Mouse (Mus musculus) adipocyte (in vitro differentiated cells): ENCODE results near the gene Nlrp6.
"Not testable (repeated sequence)": the region's sequence is repeated elsewhere in the genome, so short reads cannot be mapped to it uniquely, and the experiment has no call there.

Source experiments
- DNase-seq: peaks from one replicate; pipeline ENCODE4 v3.0.0-alpha.2; 2016; ENCODE audit warnings: low spot score

Nlrp6 gene

GRCm38 (mm10) chr7:140920418-140921029 lies at the start of gene Nlrp6:
Gene Nlrp6 (plus strand): TSS chr7:140920902.
- no peak for DNase-seq

GRCm38 (mm10) chr7:140874224-140874623 lies 46.5 kb upstream of the Nlrp6 start:
- DNase-seq, result no peak

GRCm38 (mm10) chr7:140877364-140877763 lies 43.3 kb upstream of the Nlrp6 start:
- DNase-seq, result no peak

GRCm38 (mm10) chr7:140879355-140879754 lies 41.3 kb upstream of the Nlrp6 start:
- no peak for DNase-seq

- DNase-seq, result no peak
Measured at GRCm38 (mm10) chr7:140880419-140880818, 40.3 kb upstream of the Nlrp6 start.

- DNase-seq, result no peak
Measured at GRCm38 (mm10) chr7:140880865-140881515, 39.7 kb upstream of the Nlrp6 start.

- DNase-seq, result peak; percentile 92
Measured at GRCm38 (mm10) chr7:140881696-140882468, 38.8 kb upstream of the Nlrp6 start, which contains the start of the genes Psmd13 and Sirt3. Gene Psmd13 (plus strand): TSS chr7:140881968. Gene Sirt3 (minus strand): TSS chr7:140882309.

GRCm38 (mm10) chr7:140882469-140882803 lies 38.3 kb upstream of the Nlrp6 start:
- no peak for DNase-seq

- DNase-seq, result not testable (repeated sequence)
Measured at GRCm38 (mm10) chr7:140890636-140891035, 30.1 kb upstream of the Nlrp6 start.

- DNase-seq, result no peak
Measured at GRCm38 (mm10) chr7:140894031-140894430, 26.7 kb upstream of the Nlrp6 start.

- no peak for DNase-seq
Measured at GRCm38 (mm10) chr7:140894611-140895010, 26.1 kb upstream of the Nlrp6 start.

- no peak for DNase-seq
Measured at GRCm38 (mm10) chr7:140897863-140898262, 22.8 kb upstream of the Nlrp6 start.

- peak; percentile 73 for DNase-seq
Measured at GRCm38 (mm10) chr7:140899121-140899520, 21.6 kb upstream of the Nlrp6 start.

- peak; percentile 29 for DNase-seq
Measured at GRCm38 (mm10) chr7:140900220-140900619, 20.5 kb upstream of the Nlrp6 start, which contains the start of gene Cox8b. Gene Cox8b (minus strand): TSS chr7:140900446.

GRCm38 (mm10) chr7:140902036-140902875 lies 18.4 kb upstream of the Nlrp6 start:
- peak; percentile 89 for DNase-seq

GRCm38 (mm10) chr7:140903212-140903611 lies 17.5 kb upstream of the Nlrp6 start:
- peak; percentile 78 for DNase-seq

GRCm38 (mm10) chr7:140905642-140906081 lies 15.0 kb upstream of the Nlrp6 start:
- no peak for DNase-seq

- no peak for DNase-seq
Measured at GRCm38 (mm10) chr7:140907131-140907530, 13.6 kb upstream of the Nlrp6 start.

- no peak for DNase-seq
Measured at GRCm38 (mm10) chr7:140907697-140908096, 13.0 kb upstream of the Nlrp6 start.

- no peak for DNase-seq
Measured at GRCm38 (mm10) chr7:140908181-140908580, 12.5 kb upstream of the Nlrp6 start.

- DNase-seq, result peak; percentile 68
Measured at GRCm38 (mm10) chr7:140908634-140909107, 12.0 kb upstream of the Nlrp6 start.

- DNase-seq, result no peak
Measured at GRCm38 (mm10) chr7:140912293-140912692, 8.4 kb upstream of the Nlrp6 start.
